Mouse (Mus musculus): ENCODE measurements around the gene Olfr554.
"Not testable (repeated sequence)": the region's sequence is repeated elsewhere in the genome, so short reads cannot be mapped to it uniquely, and the experiment has no call there.

Olfr554 gene

DNA sequence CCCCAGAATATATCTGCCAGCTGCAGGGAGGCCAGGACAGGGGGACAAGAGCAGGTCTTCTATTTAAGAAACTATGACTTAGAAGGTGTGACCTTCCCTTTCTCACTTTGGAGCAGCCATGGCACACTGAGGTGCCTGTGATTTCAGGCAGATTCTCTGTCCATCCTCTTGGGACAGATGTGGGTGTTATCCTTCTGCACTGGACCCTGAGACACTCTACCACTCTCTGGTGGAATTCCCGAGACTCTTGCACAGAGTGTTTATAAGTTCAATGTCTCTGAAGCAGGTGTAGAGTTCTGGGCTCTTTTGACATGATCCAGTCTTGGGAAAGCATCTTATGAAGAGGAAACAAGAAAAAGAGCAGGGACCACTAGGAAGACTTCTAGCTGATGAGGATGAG lies at the start of gene Olfr554:
TSS of gene Olfr554 (plus strand) at position 301 of the 400 bp plus-strand sequence.
- DNase-seq: no peak

DNA sequence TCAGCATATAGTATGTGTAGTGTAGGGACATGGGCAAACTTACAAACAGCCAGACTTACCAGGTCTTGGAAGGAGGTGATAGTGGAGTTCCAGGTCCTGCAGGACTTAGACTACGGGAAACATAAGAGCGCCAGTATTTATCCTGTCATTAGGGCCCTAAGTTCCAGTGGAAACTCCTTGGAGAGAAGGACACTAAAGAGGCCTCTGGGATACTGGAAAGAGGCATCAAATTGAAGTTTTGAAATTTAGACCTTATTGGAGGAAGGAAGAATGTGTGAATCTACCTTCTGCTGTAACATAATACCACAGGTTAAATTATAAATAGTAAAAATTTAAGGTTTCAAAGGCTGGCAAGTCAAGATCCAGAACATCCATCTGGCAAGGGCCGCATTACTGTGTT lies 46.4 kb upstream of the Olfr554 start, which contains the start of gene Olfr551:
TSS of gene Olfr551 (minus strand) at position 101 of the 400 bp plus-strand sequence.
- DNase-seq: no peak

- DNase-seq: no peak
These were observed 40.7 kb upstream of the Olfr554 start, which contains the start of gene Olfr552 for GRCm38 (mm10) chr7:102597378-102598031. Olfr552 (plus strand) TSS chr7:102597770.

DNA sequence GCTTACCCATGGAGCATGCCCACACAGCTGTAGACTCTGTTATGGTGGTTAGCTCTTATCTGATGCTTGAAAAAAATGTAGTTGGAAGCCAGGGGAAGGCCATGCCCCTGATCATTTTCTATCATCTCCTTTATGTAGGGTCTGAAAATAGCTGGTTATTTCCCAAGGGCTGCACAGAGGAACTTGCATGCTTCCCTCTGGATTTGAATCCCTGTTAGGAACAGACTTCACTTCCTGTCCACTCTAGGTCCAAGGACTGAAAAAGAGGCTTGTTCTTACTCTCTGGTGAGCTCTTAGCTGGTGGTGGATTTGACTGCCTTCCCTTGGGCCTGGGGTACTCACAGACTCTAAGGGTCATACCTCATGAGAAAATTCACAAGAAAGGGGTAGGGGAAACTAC lies 20.1 kb upstream of the Olfr554 start, which contains the start of gene Olfr553:
TSS of gene Olfr553 (minus strand) at position 101 of the 400 bp plus-strand sequence.
- DNase-seq: no peak

- DNase-seq: no peak
These were observed 18.6 kb upstream of the Olfr554 start for GRCm38 (mm10) chr7:102619608-102620007.

GRCm38 (mm10) chr7:102620368-102620767 lies 17.9 kb upstream of the Olfr554 start:
- DNase-seq: peak; percentile 3

GRCm38 (mm10) chr7:102636665-102637064 lies 1.6 kb upstream of the Olfr554 start:
- peak; percentile 39 for DNase-seq

DNA sequence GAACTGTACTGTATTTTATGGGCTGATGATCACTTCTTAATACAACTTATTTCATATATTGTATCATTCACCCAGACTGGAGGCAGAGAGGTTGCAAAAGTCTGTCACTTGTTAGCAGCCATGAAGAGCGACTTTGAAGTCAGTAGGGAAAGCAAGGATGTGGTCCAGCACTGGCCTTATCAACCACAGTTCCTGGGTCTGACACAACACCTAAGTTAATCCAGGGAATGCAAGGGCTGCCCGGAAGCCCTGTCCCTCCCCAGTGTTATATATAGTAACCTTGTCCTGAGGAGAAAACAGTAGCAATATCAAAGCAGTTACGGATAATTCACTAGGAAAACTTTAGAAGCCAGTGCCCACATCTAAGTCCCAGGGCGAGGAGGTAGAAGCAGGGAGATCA lies 6.7 kb downstream of the Olfr554 start:
- DNase-seq: not testable (repeated sequence)

- no peak for DNase-seq
These were observed 20.3 kb downstream of the Olfr554 start, which contains the start of gene Olfr555 for GRCm38 (mm10) chr7:102658523-102658922. Olfr555 (plus strand) TSS chr7:102658823.

GRCm38 (mm10) chr7:102664599-102664998 lies 26.4 kb downstream of the Olfr554 start, which contains the start of gene Olfr556:
Olfr556 (plus strand) TSS chr7:102664899.
- DNase-seq: no peak

DNA sequence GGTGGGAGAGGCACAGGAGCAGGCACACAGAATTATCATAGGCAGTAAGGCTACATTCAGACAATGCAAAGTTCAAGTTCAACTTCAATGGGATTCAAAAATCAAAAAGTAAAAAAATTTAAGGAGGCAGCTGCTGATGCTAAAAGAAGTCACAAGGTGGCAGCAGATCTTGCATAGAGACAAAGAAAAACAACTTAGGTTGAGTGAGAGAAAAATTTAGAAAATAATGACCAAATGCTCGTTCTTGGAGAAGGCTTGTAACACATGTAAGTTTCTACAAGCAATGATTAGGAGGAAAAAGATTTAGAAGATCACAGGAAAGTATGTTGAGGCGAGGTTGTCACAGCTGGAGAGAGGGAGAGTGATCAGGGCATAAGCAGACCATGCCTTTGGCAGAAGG lies 27.1 kb downstream of the Olfr554 start:
- DNase-seq: no peak

DNA sequence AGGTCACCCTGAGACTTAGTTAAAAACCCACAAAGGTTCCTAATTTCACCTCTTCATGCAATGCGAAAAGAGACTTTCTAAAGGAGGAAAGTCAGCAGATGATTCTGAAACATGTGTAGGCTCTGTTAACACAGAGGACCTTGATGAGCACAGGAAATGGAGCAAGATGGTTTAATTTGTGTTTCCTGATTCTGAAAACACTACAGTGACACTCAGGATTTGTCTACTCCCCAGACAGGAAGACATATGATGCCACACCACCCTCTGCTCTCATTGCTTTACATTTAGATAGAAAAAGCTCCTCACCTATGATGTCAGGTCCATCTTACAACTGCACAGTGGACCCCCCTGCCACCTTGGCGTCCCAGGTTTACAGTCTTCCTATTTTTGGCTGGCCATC lies 38.0 kb downstream of the Olfr554 start:
- no peak for DNase-seq

DNA sequence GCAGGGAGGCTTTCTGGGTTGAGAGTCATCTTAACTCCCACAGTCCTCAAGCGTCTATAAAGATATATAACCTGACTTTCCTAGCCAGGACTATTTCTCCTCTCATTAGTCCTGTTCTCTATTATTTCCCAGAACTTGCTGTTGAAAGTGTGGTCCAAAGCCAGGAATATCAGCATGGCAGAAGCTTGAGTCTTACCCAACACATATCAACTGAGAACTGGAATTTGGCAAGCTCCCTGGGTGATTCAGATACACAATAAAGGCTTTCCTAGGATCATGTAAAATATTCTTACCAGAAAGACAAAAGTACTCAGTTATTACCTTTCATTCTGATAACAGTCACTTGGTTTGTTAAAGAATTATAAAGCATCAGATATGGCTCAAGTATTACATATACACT lies 43.7 kb downstream of the Olfr554 start:
- DNase-seq: no peak

- peak; percentile 51 for DNase-seq
These were observed 48.8 kb downstream of the Olfr554 start, which contains the start of gene Trim68 for GRCm38 (mm10) chr7:102686944-102687501. Trim68 (minus strand) TSS chr7:102687327.

Data from cerebellum, adult 9-10 months (tissue).